Mouse (Mus musculus): ENCODE results near the gene Lyzl6.
A peak's percentile ranks its signal among the peaks of the same experiment; 100 is the strongest.

Gene Lyzl6

DNA sequence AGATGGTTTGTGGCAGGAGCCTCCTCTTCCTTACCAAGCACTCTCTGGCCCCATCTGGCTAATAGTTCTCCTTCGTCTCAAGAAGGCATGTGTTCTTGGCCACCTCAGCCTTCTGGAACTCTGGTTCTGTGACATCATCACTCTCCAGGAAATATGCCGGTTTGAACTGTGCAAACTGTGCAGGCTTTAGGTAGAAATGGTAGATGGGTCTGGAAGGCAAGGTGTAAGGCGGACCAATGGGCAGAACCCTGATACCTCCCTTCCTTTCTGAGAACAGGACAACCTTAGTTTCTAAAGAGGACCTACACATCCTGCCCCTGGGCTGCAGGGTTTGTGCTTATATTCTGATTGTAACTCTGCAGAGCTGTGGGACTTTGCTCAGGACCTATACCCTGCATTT is at the start of gene Lyzl6:
Lyzl6 (minus strand) TSS at position 101 of the 400 bp plus-strand sequence.
- no peak for DNase-seq

- no peak for DNase-seq
Observed at GRCm38 (mm10) chr11:103686706-103687105, 48.0 kb upstream of the Lyzl6 start.

DNA sequence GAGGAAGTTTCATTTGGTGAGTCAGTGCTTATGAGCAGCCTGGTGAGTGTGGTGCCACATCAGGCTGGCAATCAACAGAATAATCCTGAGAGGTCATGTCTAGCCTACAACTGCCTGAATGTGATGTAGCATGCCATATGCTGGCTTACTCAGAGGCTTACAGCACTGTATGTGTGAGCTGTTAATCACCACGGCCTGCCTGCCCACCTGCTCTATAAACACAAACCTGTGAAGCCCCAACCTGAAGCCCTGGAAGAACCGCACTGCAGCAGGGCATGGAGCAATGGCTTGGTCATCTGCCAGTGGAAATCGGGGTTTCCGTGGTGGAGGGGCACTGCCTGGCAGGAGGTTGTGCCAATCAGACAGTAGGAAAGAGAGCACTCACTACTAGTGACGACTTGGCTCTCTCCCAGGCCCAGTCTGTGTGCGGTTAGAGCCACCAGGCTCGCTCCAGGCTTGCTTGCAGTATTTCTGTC is 46.6 kb upstream of the Lyzl6 start:
- no peak for DNase-seq

DNA sequence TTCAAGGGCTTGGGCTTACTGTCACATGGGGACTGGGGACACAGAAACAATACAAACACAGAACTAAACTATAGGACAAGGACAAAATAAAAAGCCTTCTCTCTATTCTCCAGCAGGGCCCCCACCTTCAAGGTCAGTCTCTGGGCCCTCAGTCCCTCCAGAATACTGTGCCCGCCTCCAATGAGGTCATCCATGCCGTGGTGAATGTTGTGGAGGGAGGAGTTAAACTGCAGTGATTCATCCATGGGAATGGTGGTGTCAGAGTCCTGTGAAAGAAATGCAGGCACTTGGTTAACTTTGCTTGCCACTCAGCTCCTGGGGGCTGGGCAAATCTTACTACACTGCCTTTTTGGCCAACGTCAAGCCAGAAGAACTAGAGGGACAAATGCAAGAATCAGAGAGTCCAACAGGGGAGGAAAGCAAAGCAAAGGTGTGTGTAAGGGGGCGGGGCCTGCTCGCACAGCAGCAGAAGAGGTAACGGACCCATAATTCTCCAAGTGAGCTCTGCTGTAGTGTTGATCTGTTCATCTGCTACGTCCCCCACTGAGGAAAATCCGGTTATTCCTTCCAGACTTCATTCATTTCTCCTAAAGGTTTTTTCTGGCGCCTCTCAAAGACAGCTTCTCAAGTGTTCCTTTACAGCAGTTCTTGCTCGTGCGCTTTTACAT is 45.1 kb upstream of the Lyzl6 start:
- no peak for DNase-seq

DNA sequence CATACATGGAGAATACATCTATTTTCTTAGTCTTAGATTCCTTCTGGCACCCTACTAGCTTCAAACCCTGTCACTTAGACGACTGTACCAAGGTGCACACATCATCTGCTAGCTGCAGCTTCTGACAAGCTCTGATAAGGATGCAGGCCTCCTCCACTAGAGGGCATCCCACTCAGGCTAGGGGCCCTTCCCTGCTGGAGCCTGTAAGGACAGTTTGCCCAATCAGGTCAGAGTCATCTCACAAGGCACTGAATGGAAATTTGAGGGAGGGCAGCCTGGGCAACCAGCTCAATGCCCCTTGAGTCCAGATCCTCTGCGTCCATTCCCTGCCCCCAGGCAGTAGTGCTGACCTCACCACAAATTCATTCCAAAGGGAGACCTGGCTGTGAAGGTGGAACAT is 38.4 kb upstream of the Lyzl6 start:
- DNase-seq = peak; percentile 56 to 59

DNA sequence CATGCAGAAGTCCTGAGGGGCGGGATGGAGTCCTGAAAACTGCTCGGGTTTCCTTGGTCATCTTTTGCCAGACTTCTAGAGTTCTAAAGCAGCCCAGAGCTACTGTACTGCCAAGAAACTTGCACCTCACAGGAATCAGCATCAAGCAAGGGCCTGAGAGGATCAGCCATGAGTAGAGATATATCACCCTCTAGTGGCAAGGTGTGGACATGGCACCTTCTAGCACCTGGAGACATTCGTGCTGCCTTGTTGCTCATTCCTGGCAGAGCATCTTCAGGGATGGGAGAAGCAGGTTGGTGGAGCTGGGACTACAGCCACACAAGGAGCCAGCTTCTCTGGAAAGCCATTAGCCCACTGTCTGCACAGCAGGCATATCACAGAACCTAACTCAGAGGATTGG is 36.9 kb upstream of the Lyzl6 start:
- DNase-seq = peak; percentile 76 to 79

GRCm38 (mm10) chr11:103666907-103667426 is 28.3 kb upstream of the Lyzl6 start:
- no peak for DNase-seq

- peak; percentile 19 to 33 for DNase-seq
Observed at GRCm38 (mm10) chr11:103666181-103666906, 27.7 kb upstream of the Lyzl6 start.

DNA sequence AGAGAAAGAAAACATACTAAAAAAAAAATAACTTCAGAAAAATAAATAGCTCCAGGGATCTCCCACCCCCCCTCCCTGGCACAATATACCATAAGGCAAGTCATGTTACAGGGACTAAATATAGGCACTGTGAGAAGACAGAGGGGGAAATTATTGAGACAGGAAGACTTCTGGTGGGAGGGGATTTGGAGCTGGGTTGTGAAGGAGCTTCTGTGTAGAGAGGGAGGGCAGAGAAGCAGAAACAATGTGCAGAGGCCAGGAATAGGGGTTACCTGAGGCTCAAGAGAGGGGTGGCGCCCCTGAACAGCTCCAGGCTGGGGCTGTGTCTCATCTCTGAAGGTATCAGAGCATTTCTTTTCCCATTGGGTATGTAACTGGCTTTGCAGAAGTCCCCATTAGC is 27.0 kb upstream of the Lyzl6 start:
- DNase-seq = no peak

DNA sequence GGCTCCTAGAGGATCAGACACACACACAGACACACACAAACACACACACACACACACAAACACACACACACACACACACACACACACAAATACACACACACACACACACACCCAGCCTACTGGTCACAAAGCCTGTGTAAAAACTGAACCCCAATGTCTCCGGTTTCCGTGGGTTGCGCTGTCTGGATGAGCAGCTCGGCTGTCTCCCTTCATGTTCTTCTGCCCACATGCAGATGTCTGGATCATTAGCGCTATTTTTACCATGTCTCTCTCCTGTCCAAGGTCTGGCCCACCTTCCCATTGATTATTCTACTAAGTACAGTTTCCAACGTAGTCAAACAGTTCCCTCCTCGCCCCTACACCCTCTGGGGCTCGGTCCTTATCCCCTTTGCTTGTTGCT is 24.4 kb upstream of the Lyzl6 start:
- no peak for DNase-seq

DNA sequence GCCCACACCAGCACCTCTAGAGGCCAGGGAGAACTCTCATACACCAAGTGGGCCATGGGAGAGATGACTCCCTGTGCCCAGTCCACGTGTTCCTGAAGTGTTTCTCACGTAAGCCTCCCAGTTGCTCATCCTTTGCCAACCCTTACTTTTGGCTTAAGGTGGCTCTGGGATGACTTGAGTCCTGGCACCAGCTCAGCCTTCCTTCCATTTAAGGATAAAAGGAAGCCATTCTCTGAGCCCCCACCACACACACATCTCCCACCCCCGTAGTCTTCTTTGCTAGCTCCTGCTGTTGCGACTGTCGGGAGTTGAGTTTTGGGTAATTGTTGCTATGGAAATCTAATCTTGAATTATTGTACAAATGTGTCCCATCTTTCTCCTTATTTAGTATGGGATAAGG is 23.9 kb upstream of the Lyzl6 start:
- no peak for DNase-seq

DNA sequence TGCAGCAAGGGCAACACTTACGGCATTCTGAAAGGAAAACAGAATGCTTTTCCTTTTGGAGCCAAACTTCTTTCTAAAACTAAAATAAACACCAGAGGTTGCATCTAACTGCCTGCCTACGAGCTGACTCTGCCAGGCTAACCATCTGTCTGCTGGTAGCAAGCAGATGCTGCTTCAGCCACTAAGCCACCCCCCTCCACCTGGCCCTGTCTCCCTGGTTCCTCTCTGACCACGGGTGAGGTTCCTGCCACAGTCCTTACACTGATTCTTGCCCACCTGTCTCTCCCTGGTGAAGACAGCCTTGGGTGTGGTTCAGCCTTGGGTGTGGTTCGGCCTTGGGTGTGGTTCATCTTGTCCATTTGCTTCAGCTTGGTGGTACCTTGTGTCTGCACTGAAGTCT is 23.2 kb upstream of the Lyzl6 start:
- DNase-seq = peak in 1 of 2 experiments; percentile 26

DNA sequence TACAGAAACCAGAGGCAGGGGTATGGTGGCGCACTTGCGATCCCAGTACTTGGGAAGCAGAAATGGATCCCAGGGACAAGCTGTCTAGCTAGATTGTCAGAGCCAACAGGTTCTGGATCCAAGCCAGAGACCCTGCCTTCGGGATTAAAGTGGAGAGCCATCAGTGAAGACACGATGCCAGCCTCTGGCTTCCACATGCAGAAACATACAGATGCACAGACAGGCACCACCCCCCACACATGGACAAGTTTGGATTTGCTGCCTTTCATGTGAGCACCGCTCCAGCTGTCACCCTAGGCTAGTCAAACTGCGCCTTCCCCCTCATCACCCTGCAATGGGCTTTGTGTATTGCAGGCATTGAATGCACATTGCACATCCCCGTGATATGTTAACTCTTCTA is 19.5 kb upstream of the Lyzl6 start:
- no peak for DNase-seq

GRCm38 (mm10) chr11:103656520-103656919 is 17.8 kb upstream of the Lyzl6 start:
- no peak for DNase-seq

DNA sequence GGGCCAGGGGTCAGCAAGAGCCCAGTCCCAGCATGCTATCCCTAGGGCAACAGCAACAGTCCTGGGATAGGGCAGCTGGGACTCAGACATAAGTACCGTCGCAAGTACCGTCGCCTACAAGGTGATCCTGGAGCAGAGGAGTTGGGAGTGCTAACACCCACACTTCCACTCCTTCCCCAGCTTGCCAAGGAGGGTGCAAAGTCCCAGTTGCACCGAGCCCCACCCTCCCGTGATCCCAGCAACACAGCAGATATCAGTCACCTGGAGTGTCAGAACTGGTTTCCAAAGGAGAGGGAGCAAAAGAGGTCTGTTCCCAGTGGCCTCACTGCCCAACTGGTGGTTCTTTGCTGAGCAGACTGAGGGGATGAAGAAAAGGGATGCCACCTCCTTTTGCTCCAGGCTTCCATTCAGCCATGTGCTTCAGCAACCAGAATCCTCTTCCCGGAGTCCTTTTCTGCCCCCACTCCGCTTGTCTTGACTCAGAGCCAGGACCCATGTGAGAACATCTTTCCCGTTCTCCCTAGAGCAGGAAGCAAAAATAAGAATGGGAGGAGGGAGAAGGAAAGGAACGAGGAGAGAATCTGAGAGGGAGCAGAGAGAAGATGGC is 14.8 kb upstream of the Lyzl6 start:
- DNase-seq = no peak

DNA sequence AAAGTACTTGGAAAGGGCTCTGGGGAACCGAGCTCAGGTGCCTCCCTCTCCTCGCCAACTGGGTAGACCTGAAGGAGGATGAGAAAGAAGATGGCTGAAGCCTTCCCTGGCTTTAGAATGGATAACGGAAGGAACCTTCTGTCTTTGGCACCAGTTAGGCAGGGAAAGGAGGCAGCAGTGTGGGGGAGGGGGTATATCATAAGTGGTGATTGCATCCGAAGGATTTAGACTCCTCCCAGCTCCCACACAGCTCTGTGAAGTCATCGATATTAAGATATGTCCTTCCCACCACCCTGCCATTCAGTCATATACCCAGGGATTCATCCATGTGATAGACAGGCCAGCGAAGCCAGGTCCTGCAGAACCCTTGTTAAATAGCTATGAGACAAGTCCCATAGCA is 12.7 kb upstream of the Lyzl6 start:
- DNase-seq = no peak

DNA sequence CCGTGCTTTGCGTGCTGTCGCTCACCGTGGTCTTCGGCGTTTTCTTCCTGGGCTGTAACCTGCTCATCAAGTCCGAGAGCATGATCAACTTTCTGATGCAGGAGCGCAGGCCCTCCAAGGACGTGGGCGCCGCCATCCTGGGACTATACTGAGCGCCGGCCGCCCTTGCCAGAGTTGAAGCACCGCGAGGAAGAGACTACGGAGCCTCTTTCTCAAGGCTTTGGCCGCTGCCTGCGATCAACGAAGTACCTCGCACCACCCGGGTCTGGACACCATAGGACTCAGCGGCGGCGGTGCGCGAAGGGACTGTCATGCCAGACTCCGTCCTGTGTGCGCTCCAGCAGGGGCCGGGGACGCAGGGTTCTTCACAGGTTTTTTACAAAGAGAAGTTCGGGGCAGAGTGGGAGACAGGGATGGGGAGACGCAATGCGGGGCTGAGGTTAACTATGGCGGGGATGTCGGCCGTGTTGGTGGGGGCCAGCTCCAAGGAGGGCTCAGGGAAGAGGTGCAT is 11.3 kb upstream of the Lyzl6 start:
- DNase-seq = peak; percentile 12 to 24

DNA sequence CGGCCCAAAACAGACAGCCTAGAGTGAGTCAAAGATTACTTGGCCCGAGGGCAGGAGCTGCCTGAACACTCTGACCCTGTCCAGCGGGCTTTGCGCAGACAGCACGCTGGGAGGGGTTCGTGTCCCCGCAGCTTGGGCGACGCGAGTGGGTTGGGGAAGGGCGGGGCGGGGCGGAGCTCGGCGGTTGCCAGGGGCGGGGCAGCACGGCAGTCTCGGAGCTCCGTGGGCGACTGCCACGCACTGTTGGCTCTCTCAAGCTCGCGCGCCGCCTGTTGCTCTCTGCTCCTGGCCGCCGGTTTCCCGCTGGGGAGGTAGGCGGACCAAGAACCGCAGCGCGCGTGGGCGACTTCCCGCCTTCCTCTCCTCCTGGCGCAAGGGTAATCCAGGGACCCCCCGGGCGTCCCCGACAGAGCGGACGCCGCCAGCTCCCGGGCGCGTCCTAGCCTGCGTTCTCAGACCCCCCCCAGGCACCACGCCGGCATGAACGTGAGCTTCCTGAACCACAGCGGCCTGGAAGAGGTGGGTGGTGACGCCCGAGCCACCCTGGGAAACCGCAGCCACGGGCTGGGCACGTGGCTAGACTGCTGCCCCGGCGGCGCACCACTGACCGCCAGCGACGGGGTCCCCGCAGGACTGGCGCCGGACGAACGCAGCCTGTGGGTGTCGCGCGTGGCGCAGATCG is 10.8 kb upstream of the Lyzl6 start, which contains the start of gene Rprml:
Rprml (plus strand) TSS at position 270 of the 682 bp plus-strand sequence.
- DNase-seq = peak; percentile 50 to 61

DNA sequence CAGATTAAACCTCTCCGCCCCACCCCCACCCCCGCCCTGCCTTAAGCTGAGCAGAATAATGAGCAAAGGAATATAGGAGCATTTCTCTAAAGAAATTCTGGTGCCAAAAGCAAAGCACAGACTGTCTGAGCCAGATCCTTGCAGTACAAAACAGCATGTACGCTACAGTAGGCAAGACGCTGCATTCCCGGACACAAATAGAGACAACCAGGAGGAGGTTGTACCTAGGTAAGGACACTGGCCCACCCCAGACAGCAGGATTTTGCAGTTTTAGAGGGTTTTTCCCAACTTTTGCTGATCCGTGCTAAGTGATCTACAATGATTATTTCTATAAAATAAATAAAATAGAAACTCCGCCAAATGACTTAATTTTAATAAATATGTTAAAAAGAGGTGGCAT is 10.0 kb upstream of the Lyzl6 start:
- no peak for DNase-seq

GRCm38 (mm10) chr11:103647921-103648620 is 9.4 kb upstream of the Lyzl6 start:
- DNase-seq = no peak

GRCm38 (mm10) chr11:103646301-103646700 is 7.6 kb upstream of the Lyzl6 start:
- DNase-seq = no peak

- DNase-seq = peak; percentile 41 to 52
Observed at GRCm38 (mm10) chr11:103645731-103646130, 7.0 kb upstream of the Lyzl6 start.

Data from cerebellum, adult 18-20 months (tissue).